Mouse (Mus musculus) urinary bladder, postnatal 4 days (tissue): ENCODE measurements at regions not wholly inside any gene's neighbourhood (a gene's known extent, or its start where the extent isn't known, plus 50 kb on each side); places are given as distances from the start of the nearest gene placed in this dataset.

Experiments
- DNase-seq, 2 experiments: peaks; one replicate each; pipeline ENCODE4 v3.0.0; 2021 to 2022; ENCODE audit warnings: low spot score in 2 of 2

DNA sequence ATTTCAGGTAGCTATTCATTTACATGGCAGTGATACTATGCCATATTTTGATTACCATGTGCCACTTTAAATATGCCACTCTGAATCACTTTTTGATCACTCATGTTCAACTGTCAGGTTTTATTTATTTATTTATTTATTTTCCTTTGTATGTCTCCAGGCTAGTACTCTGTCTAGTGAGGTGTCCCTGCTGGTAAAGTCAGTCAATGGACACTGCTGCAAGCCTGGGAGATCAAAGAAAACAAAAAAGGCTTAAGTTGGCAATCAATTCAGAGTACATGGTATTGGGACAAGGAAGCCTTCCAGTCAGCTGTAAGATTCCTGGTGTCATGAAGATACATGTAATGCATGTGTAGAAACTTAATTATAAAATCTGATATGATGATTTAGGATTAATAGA, 473.5 kb upstream of the Pcdh9 start:
- DNase-seq, result no peak

- DNase-seq, result no peak
Observed at GRCm38 (mm10) chr14:94362838-94363237, 472.4 kb upstream of the Pcdh9 start.

DNA sequence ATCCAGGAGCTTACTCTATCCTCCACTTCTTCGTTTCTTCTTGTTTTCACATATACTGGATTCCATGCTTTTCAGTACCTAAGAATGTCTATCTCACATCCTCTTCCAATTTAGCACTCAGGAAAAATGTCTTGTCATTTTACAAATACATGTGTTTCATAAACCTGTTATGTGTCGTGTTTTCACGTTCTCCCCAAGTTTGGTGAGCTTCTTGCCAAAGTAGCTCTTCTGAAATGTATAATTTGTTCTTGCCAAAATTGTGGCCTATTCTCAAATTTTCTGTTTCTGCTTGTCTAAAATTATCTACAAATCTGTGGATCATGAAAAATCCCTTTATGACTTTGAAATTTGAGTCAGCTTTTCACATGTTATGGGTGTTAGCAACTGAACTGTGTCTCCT, 450.1 kb upstream of the Pcdh9 start:
- DNase-seq, result no peak

DNA sequence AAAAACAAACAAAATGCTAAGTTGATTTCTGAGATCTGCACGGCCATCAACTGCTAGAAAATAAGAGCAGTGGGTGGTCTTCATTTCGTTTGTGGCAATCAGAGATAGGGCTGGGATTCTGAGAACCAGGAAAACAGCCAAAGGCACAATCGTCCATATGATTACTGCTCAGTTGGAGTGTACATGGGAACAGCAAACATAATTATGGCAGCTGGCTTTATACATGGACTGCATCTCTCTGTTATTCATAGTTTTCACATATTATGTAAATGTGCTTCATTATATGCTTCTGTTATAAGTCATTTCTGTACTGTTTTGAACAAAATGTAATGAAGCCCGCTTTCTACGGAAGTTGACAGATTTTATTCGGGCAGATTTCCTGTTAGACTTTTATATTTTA, 418.8 kb upstream of the Pcdh9 start:
- no peak for DNase-seq

DNA sequence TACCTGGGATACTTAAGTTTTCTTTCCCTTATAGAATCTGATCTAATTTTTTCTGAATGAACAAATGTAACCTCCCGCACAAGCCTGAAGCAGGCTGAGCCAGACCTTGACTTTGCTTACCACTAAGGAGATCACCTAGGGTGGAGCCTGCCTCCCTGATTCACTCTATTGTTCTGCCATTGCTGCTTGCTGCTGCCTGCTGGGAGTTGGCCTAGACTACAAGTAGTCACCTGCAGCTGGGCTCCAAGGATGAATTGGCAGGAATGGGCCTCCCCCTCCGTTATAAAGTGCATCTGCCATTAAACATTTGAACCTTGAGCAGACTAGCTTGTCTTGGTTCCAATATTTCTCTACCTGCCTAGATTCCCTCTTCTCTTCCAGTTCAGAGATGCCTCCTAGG, 415.1 kb upstream of the Pcdh9 start:
- peak in 1 of 2 experiments; percentile 41 for DNase-seq

- no peak for DNase-seq
Observed at GRCm38 (mm10) chr14:94294318-94294717, 403.8 kb upstream of the Pcdh9 start.
